Mouse (Mus musculus) liver, adult 2 months (tissue): Measurements from ENCODE around the gene Ptprk.

Source experiments
- CTCF ChIP-seq: fragments of 200-500 bp; IDR thresholded peaks from 2 replicates; pipeline ENCODE4 v1.5.1; 2011; ENCODE audit warnings: low read depth, low read length, control low read depth
- POLR2A ChIP-seq: fragments of 200-500 bp; IDR thresholded peaks from 2 replicates; pipeline ENCODE4 v1.6.1; 2011; ENCODE audit warnings: low read length, control low read depth; ENCODE audit not compliant: insufficient read depth; ENCODE audit errors: extremely low read depth

- no peak for TF ChIP-seq POLR2A
- TF ChIP-seq CTCF = no peak
These were observed 340.2 kb downstream of the Ptprk start for GRCm38 (mm10) chr10:28414823-28415222.
